In genomic region chr15:96002958-96003601, GRCm38 (mm10) we compare ENCODE assay signal across 19 mouse cellular contexts.
A peak's percentile ranks its signal among the peaks of the same experiment; 100 is the strongest.
DNase-seq lines count a peak whose midpoint lies in the region; ATAC-seq and TF ChIP-seq lines count a peak whose summit lies in the region.
"Had no signal": no experiment of that assay in that cellular context is flagged by ENCODE, and none has a peak within 500 bp of the region (broad histone marks: within the 10 kb centered on the region; RNA-seq: fewer than 3 reads in every experiment).

No protein-coding gene starts in this region.

- H3K4me3 ChIP-seq in kidney, adult 2 months (ENCODE audit: insufficient read depth, low read depth, low read length) = no peak overlapping the region
- no peak overlapping the region for H3K4me3 ChIP-seq in lung, embryonic 16.5 days (ENCODE audit: low read length)
- H3K4me3 ChIP-seq in C2C12 (ENCODE audit: insufficient read depth, poor library complexity, severe bottlenecking) = no peak overlapping the region
- H3K4me3 ChIP-seq in intestine, embryonic 15.5 days (replicated peaks) = no peak overlapping the region
- H3K4me3 ChIP-seq: lung, embryonic 15.5 days; megakaryocyte, embryonic 14.5 days had no signal

- ATAC-seq in lung, embryonic 16.5 days (ENCODE audit: low read depth) = peak; percentile 61; the same call in 1 of the 2 replicates
- ATAC-seq in intestine, embryonic 15.5 days = 0 out of 2 replicates have a peak, but pooled peaks have one; percentile 51
- ATAC-seq: activated CD4-positive, CD25-positive, alpha-beta regulatory T cell, adult 4 months had no signal

- TF ChIP-seq POLR2A in kidney, adult 2 months (IDR thresholded peaks at IDR 0.05; ENCODE audit: low read depth, low read length) = no peak

- no peak overlapping the region for H3ac ChIP-seq in C2C12 (ENCODE audit: control insufficient read depth, insufficient read length, low read depth)

- H3K9ac ChIP-seq in lung, embryonic 16.5 days (ENCODE audit: low read length) = no peak overlapping the region
- H3K9ac ChIP-seq in intestine, embryonic 15.5 days = no peak overlapping the region
- H3K9ac ChIP-seq: hindbrain, embryonic 14.5 days; lung, embryonic 15.5 days had no signal

- 0 out of 2 replicates have a peak overlapping the region, but pooled peaks have one; percentile 3 for H3K4me2 ChIP-seq in lung, embryonic 16.5 days (ENCODE audit: low read depth, low read length)
- H3K4me2 ChIP-seq in intestine, embryonic 15.5 days (replicated peaks) = no peak overlapping the region
- H3K4me2 ChIP-seq: hindbrain, embryonic 14.5 days; liver, embryonic 11.5 days; lung, embryonic 15.5 days had no signal

- peaks cover 2% of the 10 kb centered on the region; the same call in 1 of the 2 replicates for H3K9me3 ChIP-seq in lung, embryonic 16.5 days (ENCODE audit: control insufficient read depth, low read length)
- no peaks in the 10 kb centered on the region for H3K9me3 ChIP-seq in intestine, embryonic 15.5 days
- H3K9me3 ChIP-seq: lung, embryonic 15.5 days had no signal

- DNase-seq in kidney, adult 2 months = peak; percentile 17
- DNase-seq in kidney, adult 8-10 months = no peak
- no peak for DNase-seq in lung, postnatal 36 days
- DNase-seq in layer of hippocampus, adult 9-10 months (ENCODE audit: low spot score) = no peak
- no peak for DNase-seq in ovary, adult 18-20 months (ENCODE audit: low spot score)
- DNase-seq: adrenal gland, postnatal 10 days; cerebellum, adult 9-11 months; heart, adult 18-20 months; heart, postnatal 36 days; retina, postnatal 1 day; thymus, postnatal 25 days had no signal

- no peaks in the 10 kb centered on the region for H3K27me3 ChIP-seq in kidney, adult 2 months (replicated peaks; ENCODE audit: control insufficient read depth, insufficient read depth, low read length)
- H3K27me3 ChIP-seq in lung, embryonic 16.5 days (ENCODE audit: control insufficient read depth, insufficient read depth, low read depth, low read length) = no peaks in the 10 kb centered on the region
- no peaks in the 10 kb centered on the region for H3K27me3 ChIP-seq in C2C12 (ENCODE audit: control insufficient read depth, insufficient read depth, insufficient read length)
- no peaks in the 10 kb centered on the region for H3K27me3 ChIP-seq in intestine, embryonic 15.5 days (replicated peaks)
- H3K27me3 ChIP-seq: lung, embryonic 15.5 days; megakaryocyte, embryonic 14.5 days had no signal

- no peaks in the 10 kb centered on the region for H3K79me2 ChIP-seq in C2C12 (ENCODE audit: control insufficient read depth, insufficient read depth)

- no peak overlapping the region for H3K27ac ChIP-seq in kidney, adult 2 months (ENCODE audit: insufficient read depth, low read depth, low read length)
- H3K27ac ChIP-seq in lung, embryonic 16.5 days (ENCODE audit: low read length) = no peak overlapping the region
- H3K27ac ChIP-seq in intestine, embryonic 15.5 days = no peak overlapping the region
- H3K27ac ChIP-seq: hindbrain, embryonic 14.5 days; lung, embryonic 15.5 days had no signal

- no peak for TF ChIP-seq CTCF in kidney, adult 2 months (conservative IDR thresholded peaks at IDR 0.05; ENCODE audit: insufficient read depth, insufficient read length, low read depth, low read length)
- no peak for TF ChIP-seq CTCF in C2C12 (IDR thresholded peaks at IDR 0.05; ENCODE audit: control insufficient read depth, insufficient read depth, insufficient read length)

- H3K36me3 ChIP-seq in kidney, adult 2 months (ENCODE audit: control insufficient read depth, insufficient read depth, low read length) = no peaks in the 10 kb centered on the region
- H3K36me3 ChIP-seq in lung, embryonic 16.5 days (ENCODE audit: control insufficient read depth, insufficient read depth, low read length) = no peaks in the 10 kb centered on the region
- no peaks in the 10 kb centered on the region for H3K36me3 ChIP-seq in C2C12 (ENCODE audit: control insufficient read depth, insufficient read depth)
- no peaks in the 10 kb centered on the region for H3K36me3 ChIP-seq in intestine, embryonic 15.5 days
- H3K36me3 ChIP-seq: lung, embryonic 15.5 days had no signal

- 45% methylated on average over 6 of the region's 6 CpGs for WGBS in kidney, adult 2 months
- WGBS in lung, embryonic 16.5 days = 18% methylated on average over 6 of the region's 6 CpGs
- WGBS in intestine, embryonic 15.5 days = 26% methylated on average over 6 of the region's 6 CpGs

- H3K79me3 ChIP-seq in C2C12 (ENCODE audit: low read depth) = no peaks in the 10 kb centered on the region

- no peaks in the 10 kb centered on the region for H3K4me1 ChIP-seq in kidney, adult 2 months (ENCODE audit: control insufficient read depth, insufficient read depth, low read length)
- peaks cover 5% of the 10 kb centered on the region for H3K4me1 ChIP-seq in lung, embryonic 16.5 days (replicated peaks; ENCODE audit: control insufficient read depth, insufficient read depth, low read length)
- H3K4me1 ChIP-seq in intestine, embryonic 15.5 days (replicated peaks) = no peaks in the 10 kb centered on the region
- H3K4me1 ChIP-seq: megakaryocyte, embryonic 14.5 days had no signal

TF ChIP-seq in C2C12, 6 proteins besides CTCF, POLR2A, EP300 and RAD21:
- TF ChIP-seq MAX (IDR thresholded peaks at IDR 0.05) (peak; percentile 71), FOSL1 (IDR thresholded peaks at IDR 0.05; ENCODE audit: insufficient read depth, low read length, poor library complexity, severe bottlenecking) (no peak), CEBPB (IDR thresholded peaks at IDR 0.05; ENCODE audit: low read depth) (no peak), USF1 (IDR thresholded peaks at IDR 0.05; ENCODE audit: low read depth) (peak; percentile 17), MYOG (IDR thresholded peaks at IDR 0.05; ENCODE audit: control insufficient read depth, extremely low read depth, insufficient read length) (no peak), MYOD1 (IDR thresholded peaks at IDR 0.05; ENCODE audit: control insufficient read depth, insufficient read length, low read depth) (peak; percentile 27)
